Mouse (Mus musculus) liver, embryonic 14.5 days (tissue): Measurements from ENCODE around the gene Cnnm1.

Experiments used
- CTCF ChIP-seq: IDR thresholded peaks from 2 replicates; pipeline ENCODE4 v1.5.1; 2016; ENCODE audit warnings: antibody characterized with exemption, low read depth, control low read depth
- EP300 ChIP-seq: IDR thresholded peaks from 2 replicates; pipeline ENCODE4 v1.6.1; 2016; ENCODE audit warnings: antibody characterized with exemption, low read depth

DNA sequence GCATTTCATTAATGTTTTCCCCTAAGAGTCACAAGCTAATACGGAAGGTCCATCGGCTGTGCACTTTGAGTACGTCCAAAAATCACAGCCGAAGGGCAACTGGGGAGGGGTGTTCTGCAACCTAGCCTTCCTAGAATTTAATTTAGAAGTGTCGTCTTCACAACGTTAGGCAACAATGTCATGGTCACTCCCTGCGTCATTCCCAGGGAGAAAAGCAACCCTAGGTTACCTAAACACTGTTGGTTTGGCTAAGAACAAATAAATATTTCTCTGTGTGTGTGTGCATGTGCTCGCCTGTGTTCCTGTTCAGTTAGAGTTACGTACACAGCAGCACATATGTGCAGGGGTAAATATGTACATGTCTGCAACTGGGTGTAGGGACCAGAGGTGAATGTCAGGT is 85.8 kb downstream of the Cnnm1 start:
- no peak for TF ChIP-seq CTCF
- no peak for TF ChIP-seq EP300
